Mouse (Mus musculus) testis, adult 2 months (tissue): ENCODE data around the gene Plpp3. TPM values are rescaled to one million over a fixed set of nuclear protein-coding genes. Genes with fewer than 3 reads are reported as not detected.

Experiments used
- H3K27ac ChIP-seq: fragments of 200-500 bp; 2 replicates; pipeline ENCODE4 v1.5.1; 2012; ENCODE audit warnings: low read depth, low read length; ENCODE audit not compliant: control insufficient read depth, insufficient read depth
- H3K27me3 ChIP-seq: fragments of 200-500 bp; 2 replicates; pipeline ENCODE4 v1.6.1; 2012; ENCODE audit warnings: mild to moderate bottlenecking, low read length, moderate library complexity; ENCODE audit not compliant: control insufficient read depth, insufficient read depth
- H3K36me3 ChIP-seq: fragments of 200-500 bp; 2 replicates; pipeline ENCODE4 v1.6.1; 2012; ENCODE audit warnings: mild to moderate bottlenecking, low read length; ENCODE audit not compliant: control insufficient read depth, insufficient read depth
- H3K4me1 ChIP-seq: fragments of 200-500 bp; 2 replicates; pipeline ENCODE4 v1.6.1; 2012; ENCODE audit warnings: low read length; ENCODE audit not compliant: control insufficient read depth, insufficient read depth
- H3K4me3 ChIP-seq: fragments of 200-500 bp; 2 replicates; pipeline ENCODE4 v1.5.1; 2012; ENCODE audit warnings: low read depth, mild to moderate bottlenecking, low read length, moderate library complexity, mixed read lengths; ENCODE audit not compliant: control insufficient read depth
- CTCF ChIP-seq: fragments of 200-500 bp; IDR thresholded peaks from 2 replicates; pipeline ENCODE4 v1.5.1; 2012; ENCODE audit warnings: low read depth, mild to moderate bottlenecking, inconsistent platforms, low read length, moderate library complexity; ENCODE audit not compliant: control insufficient read depth, insufficient read depth, insufficient replicate concordance
- POLR2A ChIP-seq: fragments of 200-500 bp; IDR thresholded peaks from 2 replicates; pipeline ENCODE4 v1.6.1; 2012; ENCODE audit warnings: low read depth, mild to moderate bottlenecking, inconsistent platforms, low read length, moderate library complexity; ENCODE audit not compliant: control insufficient read depth
- polyA plus RNA-seq: library from polyadenylated mRNA; depleted of rRNA; stranded (reverse); fragments of >200 nt; gene quantifications from 2 replicates; pipeline ENCODE4 v1.2.3, GENCODE M21; 2012

Plpp3 gene
- polyA plus RNA-seq, 1 experiment = 12.5 TPM

DNA sequence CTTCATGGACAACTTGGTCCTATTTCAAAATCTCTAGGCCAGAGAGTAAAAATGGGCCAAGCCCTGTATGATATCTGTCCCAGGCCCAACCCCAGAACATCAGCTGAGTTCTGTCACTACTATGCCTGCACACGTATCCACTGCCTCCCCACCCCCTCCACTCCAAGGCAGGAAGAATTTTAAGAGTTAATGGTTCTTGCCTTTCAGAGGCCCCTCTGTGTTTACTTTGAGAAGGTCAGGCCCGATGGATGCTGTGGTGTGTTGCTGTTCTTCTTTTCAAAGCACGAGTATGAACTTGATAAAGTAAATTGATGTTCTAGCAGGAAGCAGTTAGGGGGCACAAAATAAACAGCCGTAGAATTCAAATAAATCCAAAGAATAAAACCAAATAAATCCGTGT, 35.5 kb downstream of the Plpp3 start:
- no peaks in the 10 kb centered on the region for H3K4me1 ChIP-seq
- no peak for TF ChIP-seq POLR2A
- no peak for TF ChIP-seq CTCF
- no peaks in the 10 kb centered on the region for H3K36me3 ChIP-seq
- H3K4me3 ChIP-seq = no peak overlapping the region
- no peaks in the 10 kb centered on the region for H3K27me3 ChIP-seq
- H3K27ac ChIP-seq = no peak overlapping the region

DNA sequence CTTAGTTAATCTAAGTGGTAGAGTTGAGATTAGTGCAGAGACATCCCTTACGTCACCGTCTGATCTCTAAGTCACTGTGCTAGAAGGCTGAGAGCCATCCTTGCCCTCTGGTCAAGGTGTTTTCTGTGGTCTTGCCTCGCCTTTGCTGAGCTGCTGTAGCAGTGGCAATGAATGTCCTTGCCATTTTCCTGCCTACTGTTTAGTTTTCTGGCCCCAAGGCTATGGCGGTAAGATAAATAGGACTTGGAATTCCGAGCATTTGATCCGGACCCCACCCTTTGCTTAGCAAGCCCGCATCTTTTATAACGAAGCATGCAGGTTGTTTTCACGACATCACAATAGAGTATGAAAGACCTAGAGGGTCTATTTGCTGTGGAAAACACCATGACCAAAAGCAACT, 38.1 kb downstream of the Plpp3 start:
- no peak overlapping the region for H3K4me3 ChIP-seq
- H3K27me3 ChIP-seq = no peaks in the 10 kb centered on the region
- H3K4me1 ChIP-seq = no peaks in the 10 kb centered on the region
- H3K36me3 ChIP-seq = no peaks in the 10 kb centered on the region
- H3K27ac ChIP-seq = no peak overlapping the region
- TF ChIP-seq CTCF (no peak), POLR2A (no peak)

DNA sequence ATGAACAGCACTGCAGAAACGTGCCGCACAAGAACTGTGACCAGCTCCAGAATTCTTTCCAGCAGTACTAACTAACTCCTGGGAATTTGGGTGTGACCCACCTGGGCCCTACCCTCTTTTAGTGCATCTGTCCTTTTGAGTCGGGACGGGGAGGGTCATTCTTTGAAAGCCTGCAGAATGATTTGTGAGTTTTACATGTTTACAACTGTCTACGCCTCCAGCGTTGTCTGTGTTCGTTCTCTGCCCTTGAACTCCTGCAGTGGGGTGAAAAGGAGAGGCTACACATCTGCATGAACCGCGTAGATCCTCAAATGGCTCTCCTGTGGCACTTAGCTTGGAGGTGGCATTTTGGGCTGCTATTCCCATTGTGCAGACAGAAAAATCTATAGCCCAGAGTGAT, 39.0 kb downstream of the Plpp3 start:
- Histone ChIP-seq H3K36me3 (no peaks in the 10 kb centered on the region), H3K4me1 (no peaks in the 10 kb centered on the region), H3K27me3 (no peaks in the 10 kb centered on the region), H3K4me3 (no peak overlapping the region), H3K27ac (no peak overlapping the region)
- TF ChIP-seq POLR2A (no peak), CTCF (no peak)

DNA sequence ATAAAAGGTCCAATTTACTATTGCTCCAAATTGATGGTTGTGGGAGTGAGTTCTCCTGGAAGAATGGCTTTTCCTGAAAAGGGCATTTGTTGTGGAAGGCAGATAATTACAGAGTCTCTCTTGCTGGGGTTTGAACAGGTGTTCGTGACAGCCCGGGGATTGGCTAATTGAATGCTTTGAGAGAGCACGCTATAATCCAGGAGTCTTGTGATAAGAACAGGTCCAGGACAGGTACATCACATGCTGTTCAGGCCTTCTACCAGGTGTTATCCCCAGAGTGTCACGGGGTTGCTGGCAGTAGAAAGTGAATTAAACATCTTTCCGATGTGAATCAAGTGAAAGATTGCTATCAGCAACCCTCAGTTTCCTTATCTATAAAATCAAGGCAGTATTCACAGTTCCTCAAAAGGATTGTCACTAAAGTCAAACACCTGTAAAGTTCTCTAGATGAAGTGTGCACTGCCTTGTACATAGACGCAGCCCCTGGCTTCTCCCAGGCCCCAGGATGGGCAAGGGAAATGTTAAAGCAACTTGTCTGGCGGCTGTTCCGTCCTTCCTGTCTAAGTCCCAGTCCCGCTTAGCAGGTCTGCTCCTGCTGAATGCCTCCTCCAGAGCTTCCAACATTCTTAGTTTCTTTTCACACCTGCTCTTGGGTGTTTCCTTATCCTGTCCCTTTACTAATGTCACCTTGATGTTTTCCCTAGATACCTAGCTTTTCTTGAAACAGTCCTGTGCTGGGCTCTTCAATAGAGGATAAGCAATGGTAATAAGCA, 40.0 kb downstream of the Plpp3 start:
- no peak for TF ChIP-seq CTCF
- TF ChIP-seq POLR2A = no peak
- no peak overlapping the region for H3K27ac ChIP-seq
- no peaks in the 10 kb centered on the region for H3K4me1 ChIP-seq
- no peaks in the 10 kb centered on the region for H3K36me3 ChIP-seq
- no peak overlapping the region for H3K4me3 ChIP-seq
- H3K27me3 ChIP-seq = no peaks in the 10 kb centered on the region

DNA sequence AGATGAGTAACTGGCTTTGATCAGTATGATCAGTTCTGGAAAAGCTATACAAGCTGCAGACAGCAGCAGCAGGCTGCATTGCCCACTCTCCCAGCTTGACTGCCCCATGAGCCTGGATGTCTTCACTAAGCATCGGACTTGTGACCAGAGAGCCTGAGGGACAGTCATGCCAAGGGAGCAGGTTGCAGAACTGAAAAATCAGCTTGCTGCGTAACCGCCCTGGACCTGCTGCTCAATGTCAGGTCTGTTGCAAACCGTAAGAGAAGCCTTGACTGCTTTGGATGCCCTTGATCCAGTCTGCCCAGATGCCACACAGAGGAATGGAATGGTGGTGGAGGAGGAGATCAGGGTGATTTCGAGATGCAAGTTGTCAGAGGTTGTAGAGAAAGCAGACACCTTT, 41.5 kb downstream of the Plpp3 start:
- TF ChIP-seq POLR2A = no peak
- no peak for TF ChIP-seq CTCF
- Histone ChIP-seq H3K4me3 (no peak overlapping the region), H3K27ac (no peak overlapping the region), H3K4me1 (no peaks in the 10 kb centered on the region), H3K36me3 (no peaks in the 10 kb centered on the region), H3K27me3 (no peaks in the 10 kb centered on the region)

DNA sequence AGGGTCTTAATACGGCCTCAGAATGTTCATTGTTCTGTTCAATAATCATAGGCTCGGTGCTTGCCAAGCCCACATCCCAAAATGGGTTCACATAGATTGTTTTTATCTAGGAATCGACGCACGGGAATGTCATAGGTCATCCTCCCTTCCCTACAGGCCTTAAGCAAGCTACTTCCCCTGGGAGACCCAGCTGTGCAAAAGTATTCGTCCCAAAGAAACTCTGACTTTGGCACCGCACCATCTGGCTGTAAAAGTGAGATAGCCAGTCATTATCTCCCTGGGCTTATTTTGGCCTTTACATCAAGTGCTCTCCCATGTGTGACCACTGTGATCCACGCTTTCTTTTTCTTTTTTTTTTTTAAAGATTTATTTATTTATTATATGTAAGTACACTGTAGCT, 42.2 kb downstream of the Plpp3 start:
- Histone ChIP-seq H3K27me3 (no peaks in the 10 kb centered on the region), H3K27ac (no peak overlapping the region; the same call in 1 of the 2 replicates), H3K36me3 (no peaks in the 10 kb centered on the region), H3K4me3 (no peak overlapping the region), H3K4me1 (no peaks in the 10 kb centered on the region)
- TF ChIP-seq POLR2A = no peak
- TF ChIP-seq CTCF = no peak

DNA sequence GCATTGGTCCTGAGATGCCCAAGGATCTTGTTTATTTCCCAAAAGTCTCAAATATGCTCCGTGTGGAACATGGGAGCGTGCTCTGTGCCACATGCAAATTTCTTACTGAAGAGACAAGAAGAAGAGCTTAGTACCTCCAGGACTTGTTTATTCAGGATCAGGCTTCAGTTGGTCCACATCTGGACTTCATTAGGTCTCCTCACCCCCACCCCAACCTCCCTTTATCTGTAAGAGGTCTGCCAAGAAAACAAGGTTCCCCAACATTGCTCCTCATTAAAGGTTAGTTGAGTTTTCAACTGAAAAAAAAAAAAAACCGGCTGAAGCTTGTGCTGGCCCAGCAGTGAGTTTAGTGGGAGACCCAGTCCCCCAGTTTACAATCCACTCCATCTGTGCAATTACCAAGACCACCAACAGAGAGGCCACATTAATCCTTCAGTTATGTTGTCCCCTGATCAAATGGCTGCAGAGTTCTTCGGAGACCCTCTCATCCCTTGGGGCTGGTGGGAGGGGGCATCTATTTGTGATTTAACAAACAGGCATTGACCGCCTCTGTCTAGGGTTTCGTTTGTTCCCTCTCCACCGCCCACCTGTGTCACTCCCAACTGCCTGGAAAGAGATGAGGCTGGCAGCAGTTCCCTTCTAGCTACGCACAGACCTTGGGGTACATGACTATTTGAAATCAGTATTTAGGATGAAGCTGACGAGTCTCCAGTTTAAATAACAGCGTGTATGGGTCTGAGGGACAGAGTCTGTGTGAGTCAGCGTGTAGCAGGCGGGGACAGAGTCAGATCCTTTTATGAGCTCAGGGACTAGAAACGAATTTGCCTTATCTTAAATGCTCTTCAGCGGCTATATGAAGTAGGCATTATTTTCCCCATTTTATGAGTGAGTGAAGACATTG, 43.7 kb downstream of the Plpp3 start:
- Histone ChIP-seq H3K4me1 (no peaks in the 10 kb centered on the region), H3K27me3 (no peaks in the 10 kb centered on the region), H3K36me3 (no peaks in the 10 kb centered on the region), H3K27ac (peak overlapping the region; percentile 49; the same call in 1 of the 2 replicates), H3K4me3 (no peak overlapping the region)
- TF ChIP-seq POLR2A (no peak), CTCF (no peak)
